Mouse (Mus musculus): ENCODE results near the gene Pter. TPM values are rescaled to one million over a fixed set of nuclear protein-coding genes. Genes with fewer than 3 reads are reported as not detected.

Pter gene
- 13.9 and 15.2 TPM in 2 replicates for polyA plus RNA-seq (2015; fragmentation: Nextera tagmentation; extraction: Ambion mirVana)

GRCm38 (mm10) chr2:12923804-12924591 lies at the start of gene Pter:
Gene Pter, plus strand, starts transcription at chr2:12924041.

GRCm38 (mm10) chr2:13011472-13011871 lies 87.6 kb downstream of the Pter start, which contains the start of gene C1ql3:
Gene C1ql3, minus strand, starts transcription at chr2:13011806.

Other genes with a start within 250 kb of the Pter start
- gene C1ql3, start 87.8 kb downstream of the Pter start, polyA plus RNA-seq (2015; fragmentation: Nextera tagmentation; extraction: Ambion mirVana) = 0.30 and 0.41 TPM in 2 replicates